ENCODE assay signal across 10 mouse cellular contexts in genomic region chrX:161997170-161997795, GRCm38 (mm10).
DNase-seq lines count a peak whose midpoint lies in the region; ATAC-seq and TF ChIP-seq lines count a peak whose summit lies in the region.
"Had no signal": no experiment of that assay in that cellular context is flagged by ENCODE, and none has a peak within 500 bp of the region (broad histone marks: within the 10 kb centered on the region; RNA-seq: fewer than 3 reads in every experiment).

No protein-coding gene starts in this region.

- no peaks in the 10 kb centered on the region for H3K27me3 ChIP-seq in lung, embryonic 14.5 days (ENCODE audit: insufficient read depth, low read length)
- H3K27me3 ChIP-seq in embryonic facial prominence, embryonic 13.5 days = peaks cover 57% of the 10 kb centered on the region
- peaks cover 12% of the 10 kb centered on the region; the same call in 1 of the 2 replicates for H3K27me3 ChIP-seq in hindbrain, embryonic 15.5 days
- 0 out of 2 replicates have a peak, but pooled peaks cover 11% of the 10 kb centered on the region for H3K27me3 ChIP-seq in neural tube, embryonic 12.5 days (replicated peaks)

- no peak overlapping the region for H3K4me3 ChIP-seq in lung, embryonic 14.5 days (ENCODE audit: low read depth, low read length)
- H3K4me3 ChIP-seq in lung, adult 2 months (replicated peaks; ENCODE audit: extremely low read depth, low read depth, low read length) = no peak overlapping the region
- no peak overlapping the region for H3K4me3 ChIP-seq in embryonic facial prominence, embryonic 13.5 days
- H3K4me3 ChIP-seq in hindbrain, embryonic 15.5 days = no peak overlapping the region
- no peak overlapping the region for H3K4me3 ChIP-seq in neural tube, embryonic 12.5 days

- H3K27ac ChIP-seq in lung, embryonic 14.5 days (ENCODE audit: low read depth) = peak overlapping the region; percentile 46; the same call in 1 of the 2 replicates
- H3K27ac ChIP-seq in embryonic facial prominence, embryonic 13.5 days = peak overlapping the region; percentile 48
- H3K27ac ChIP-seq in hindbrain, embryonic 15.5 days (replicated peaks) = peak overlapping the region; percentile 51; the same call in 1 of the 2 replicates
- no peak overlapping the region; the same call in 1 of the 2 replicates for H3K27ac ChIP-seq in neural tube, embryonic 12.5 days

- no peak overlapping the region for H3K9ac ChIP-seq in lung, embryonic 14.5 days
- no peak overlapping the region for H3K9ac ChIP-seq in embryonic facial prominence, embryonic 13.5 days
- H3K9ac ChIP-seq in hindbrain, embryonic 15.5 days = no peak overlapping the region
- H3K9ac ChIP-seq in neural tube, embryonic 12.5 days = no peak overlapping the region

- no peak for TF ChIP-seq CTCF in lung, embryonic 14.5 days (IDR thresholded peaks at IDR 0.05; ENCODE audit: low read depth)
- TF ChIP-seq CTCF in lung, adult 2 months (IDR thresholded peaks at IDR 0.05; ENCODE audit: insufficient read depth, low read length) = no peak

- intact Hi-C loops in left cerebral cortex, postnatal 14 days (cut with DNase I) = no loop called here

- no peak for TF ChIP-seq POLR2A in lung, adult 2 months (IDR thresholded peaks at IDR 0.05; ENCODE audit: borderline replicate concordance, extremely low read depth, low read depth, low read length)

- H3K9me3 ChIP-seq in lung, embryonic 14.5 days (ENCODE audit: low read depth, low read length) = no peaks in the 10 kb centered on the region
- no peaks in the 10 kb centered on the region for H3K9me3 ChIP-seq in embryonic facial prominence, embryonic 13.5 days
- no peaks in the 10 kb centered on the region for H3K9me3 ChIP-seq in hindbrain, embryonic 15.5 days
- no peaks in the 10 kb centered on the region for H3K9me3 ChIP-seq in neural tube, embryonic 12.5 days

- peak; percentile 80 for ATAC-seq in lung, embryonic 14.5 days (ENCODE audit: insufficient read depth)
- ATAC-seq in embryonic facial prominence, embryonic 13.5 days (ENCODE audit: insufficient number of reproducible peaks, insufficient read depth, low FRiP score, low TSS enrichment, low read depth) = no peak
- no peak for ATAC-seq in hindbrain, embryonic 15.5 days (ENCODE audit: low FRiP score, low read depth)
- ATAC-seq in neural tube, embryonic 12.5 days (ENCODE audit: low FRiP score, low read depth) = peak; percentile 53

- no peaks in the 10 kb centered on the region for H3K4me1 ChIP-seq in lung, embryonic 14.5 days (ENCODE audit: insufficient read depth)
- H3K4me1 ChIP-seq in lung, adult 2 months (ENCODE audit: control insufficient read depth, insufficient read depth, low read length) = no peaks in the 10 kb centered on the region
- H3K4me1 ChIP-seq in embryonic facial prominence, embryonic 13.5 days = peaks cover 5% of the 10 kb centered on the region; the same call in 1 of the 2 replicates
- H3K4me1 ChIP-seq in hindbrain, embryonic 15.5 days (replicated peaks) = peaks cover 8% of the 10 kb centered on the region; the same call in 1 of the 2 replicates
- no peaks in the 10 kb centered on the region for H3K4me1 ChIP-seq in neural tube, embryonic 12.5 days

- 25% methylated on average over 2 of the region's 2 CpGs for WGBS in lung, embryonic 14.5 days
- WGBS in lung, adult 2 months = 59% methylated on average over 2 of the region's 2 CpGs
- WGBS in embryonic facial prominence, embryonic 13.5 days = 31% methylated on average over 2 of the region's 2 CpGs
- 29% methylated on average over 2 of the region's 2 CpGs for WGBS in hindbrain, embryonic 15.5 days
- WGBS in neural tube, embryonic 12.5 days = 27% methylated on average over 2 of the region's 2 CpGs

- no peaks in the 10 kb centered on the region for H3K36me3 ChIP-seq in lung, embryonic 14.5 days (ENCODE audit: insufficient read depth)
- H3K36me3 ChIP-seq in embryonic facial prominence, embryonic 13.5 days = no peaks in the 10 kb centered on the region
- H3K36me3 ChIP-seq in hindbrain, embryonic 15.5 days = no peaks in the 10 kb centered on the region
- no peaks in the 10 kb centered on the region for H3K36me3 ChIP-seq in neural tube, embryonic 12.5 days

- DNase-seq in lung, embryonic 14.5 days = peak; percentile 62
- no peak for DNase-seq in lung, adult 2 months
- no peak for DNase-seq in layer of hippocampus, postnatal 14 days (ENCODE audit: low spot score in 2 of 2)
- DNase-seq in left cerebral cortex, postnatal 14 days (ENCODE audit: low spot score in 2 of 2) = no peak
- DNase-seq in layer of hippocampus, postnatal 10 days (ENCODE audit: low spot score in 2 of 2) = no peak
- DNase-seq: adrenal gland, adult 2 months; cerebellum, adult 8-10 months had no signal

- no peak overlapping the region for H3K4me2 ChIP-seq in lung, embryonic 14.5 days
- H3K4me2 ChIP-seq in embryonic facial prominence, embryonic 13.5 days = no peak overlapping the region
- H3K4me2 ChIP-seq in hindbrain, embryonic 15.5 days = no peak overlapping the region
- no peak overlapping the region for H3K4me2 ChIP-seq in neural tube, embryonic 12.5 days (replicated peaks)

Comparison
In these comparisons a context has a peak if more than half of its experiments do, and no peak if none do; other contexts are left out.
1. ATAC-seq: peak in lung, embryonic 14.5 days (single experiment) and neural tube, embryonic 12.5 days (single experiment); none in embryonic facial prominence, embryonic 13.5 days (single experiment) and hindbrain, embryonic 15.5 days (single experiment).